Mouse (Mus musculus) neural tube, embryonic 12.5 days (tissue): ENCODE data around the gene Gm10100. TPM values are rescaled to one million over a fixed set of nuclear protein-coding genes. Genes with fewer than 3 reads are reported as not detected.
"Not testable (repeated sequence)": the region's sequence is repeated elsewhere in the genome, so short reads cannot be mapped to it uniquely, and the experiment has no call there.

ENCODE experiments used
- ATAC-seq: fragments of 200-750 bp; cut with Nextera tagmentation; 2 replicates; pipeline ENCODE4 v1.8.0; 2017; ENCODE audit warnings: low read depth, mild to moderate bottlenecking, moderate TSS enrichment, moderate library complexity; ENCODE audit not compliant: low FRiP score
- H3K27ac ChIP-seq: fragments of 300-500 bp; sonication (generic); 2 replicates; pipeline ENCODE4 v1.5.1; 2016
- H3K27me3 ChIP-seq: fragments of 300-500 bp; sonication (generic); replicated peaks from 2 replicates; pipeline ENCODE4 v1.6.1; 2016; ENCODE audit warnings: mild to moderate bottlenecking
- H3K36me3 ChIP-seq: fragments of 300-500 bp; sonication (generic); 2 replicates; pipeline ENCODE4 v1.6.1; 2016; ENCODE audit warnings: mild to moderate bottlenecking
- H3K4me1 ChIP-seq: fragments of 300-500 bp; sonication (generic); 2 replicates; pipeline ENCODE4 v1.6.1; 2016
- H3K4me2 ChIP-seq: fragments of 300-500 bp; sonication (generic); replicated peaks from 2 replicates; pipeline ENCODE4 v1.6.1; 2016; ENCODE audit warnings: mild to moderate bottlenecking
- H3K4me3 ChIP-seq: fragments of 300-500 bp; sonication (generic); 2 replicates; pipeline ENCODE4 v1.5.1; 2016
- H3K9ac ChIP-seq: fragments of 300-500 bp; sonication (generic); 2 replicates; pipeline ENCODE4 v1.6.1; 2016; ENCODE audit warnings: mild to moderate bottlenecking
- H3K9me3 ChIP-seq: fragments of 300-500 bp; sonication (generic); 2 replicates; pipeline ENCODE4 v1.6.1; 2016; ENCODE audit warnings: mild to moderate bottlenecking
- WGBS: fragments of 180-500 bp; shearing (Covaris S2); methylation state at CpG from one replicate; pipeline ENCODE4 v1.1.7; 2016; 5-methylcytosine and 5-hydroxymethylcytosine counted together
- polyA plus RNA-seq: library from polyadenylated mRNA; unstranded; fragments of >200 nt; fragmentation: Nextera tagmentation; extraction: Ambion mirVana; gene quantifications from 2 replicates; pipeline ENCODE4 v1.2.1, GENCODE M21; 2016

Gm10100 gene
- polyA plus RNA-seq, 1 experiment from 2014 or later = not detected

DNA sequence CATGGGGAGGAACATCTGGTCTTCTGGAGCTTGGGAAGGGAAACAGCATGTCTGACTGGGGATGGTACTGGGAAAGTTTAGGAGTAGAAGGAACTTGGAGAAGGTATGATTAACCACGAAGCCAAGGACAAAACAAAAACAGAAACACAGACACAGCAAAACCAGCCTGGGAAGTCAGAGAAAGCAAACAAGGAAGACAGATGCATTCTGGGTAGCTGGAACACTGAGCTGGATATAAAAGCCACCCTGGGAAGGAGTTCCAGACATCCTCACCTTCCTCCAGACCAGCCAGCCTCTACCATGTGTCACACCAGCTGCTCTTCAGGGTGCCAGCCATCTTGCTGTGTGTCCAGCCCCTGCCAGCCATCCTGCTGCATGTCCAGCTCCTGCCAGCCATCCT is 10.8 kb upstream of the Gm10100 start, which contains the start of gene Gm10142:
Gm10142 (plus strand) TSS at position 301 of the 400 bp plus-strand sequence.
- WGBS = 88% methylated on average over 1 of the region's 1 CpGs
- Histone ChIP-seq H3K27ac (no peak within 1 kb of the TSS), H3K36me3 (no peaks in the 10 kb centered on the region), H3K4me3 (no peak within 1 kb of the TSS), H3K4me1 (no peaks in the 10 kb centered on the region), H3K9me3 (no peaks in the 10 kb centered on the region), H3K4me2 (no peak within 1 kb of the TSS), H3K9ac (no peak within 1 kb of the TSS), H3K27me3 (no peaks in the 10 kb centered on the region)
- no peak for ATAC-seq

DNA sequence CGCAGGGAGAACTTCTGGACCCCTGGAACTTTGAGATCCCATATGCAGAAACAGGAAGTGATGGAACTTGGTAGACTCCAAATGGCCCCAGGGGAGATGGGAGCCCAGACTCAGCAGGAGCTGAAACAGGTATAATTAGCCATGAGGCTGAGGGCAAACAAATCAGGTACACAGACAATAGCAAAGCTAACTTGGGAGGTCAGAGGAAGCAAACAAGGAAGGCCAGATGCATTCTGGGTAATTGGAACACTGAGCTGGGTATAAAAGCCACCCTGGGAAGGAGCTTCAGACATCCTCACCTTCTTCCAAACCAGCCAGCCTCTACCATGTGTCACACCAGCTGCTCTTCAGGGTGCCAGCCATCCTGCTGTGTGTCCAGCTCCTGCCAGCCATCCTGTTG is 6.0 kb upstream of the Gm10100 start, which contains the start of gene Krtap12-1:
Krtap12-1 (plus strand) TSS at position 301 of the 400 bp plus-strand sequence.
- not testable (repeated sequence) for H3K27ac ChIP-seq

DNA sequence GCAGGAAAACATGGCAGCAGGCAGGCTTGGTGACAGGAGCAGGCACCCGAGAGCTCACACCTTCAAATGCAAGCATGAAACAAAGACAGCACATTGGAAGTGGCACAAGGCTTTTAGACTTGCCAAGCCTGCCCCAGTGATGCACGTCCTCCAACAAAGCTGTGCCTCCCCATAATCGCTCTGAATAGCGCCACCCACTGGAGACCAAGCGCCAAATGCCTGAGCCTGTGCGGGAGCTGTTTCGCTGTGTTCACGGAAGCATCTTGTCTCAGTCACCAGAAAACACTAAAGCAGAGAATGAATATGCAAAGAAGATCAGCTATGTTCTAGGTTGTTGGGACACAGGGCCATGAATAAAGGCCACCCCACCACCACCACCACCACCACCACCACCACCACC is 1.4 kb upstream of the Gm10100 start:
- Histone ChIP-seq H3K27me3 (no peaks in the 10 kb centered on the region), H3K4me1 (no peaks in the 10 kb centered on the region), H3K36me3 (no peaks in the 10 kb centered on the region), H3K4me2 (no peak overlapping the region), H3K9ac (no peak overlapping the region), H3K9me3 (no peaks in the 10 kb centered on the region), H3K4me3 (no peak overlapping the region), H3K27ac (no peak overlapping the region)
- ATAC-seq = no peak
- 75% methylated on average over 8 of the region's 8 CpGs for WGBS

More for the DNA sequence above, 6.0 kb upstream of the Gm10100 start, which contains the start of gene Krtap12-1:
- not testable (repeated sequence) for H3K9me3 ChIP-seq, H3K4me1 ChIP-seq, ATAC-seq, H3K9ac ChIP-seq, H3K4me2 ChIP-seq, H3K27me3 ChIP-seq, H3K36me3 ChIP-seq, H3K4me3 ChIP-seq
- WGBS = 86% methylated on average over 1 of the region's 1 CpGs

DNA sequence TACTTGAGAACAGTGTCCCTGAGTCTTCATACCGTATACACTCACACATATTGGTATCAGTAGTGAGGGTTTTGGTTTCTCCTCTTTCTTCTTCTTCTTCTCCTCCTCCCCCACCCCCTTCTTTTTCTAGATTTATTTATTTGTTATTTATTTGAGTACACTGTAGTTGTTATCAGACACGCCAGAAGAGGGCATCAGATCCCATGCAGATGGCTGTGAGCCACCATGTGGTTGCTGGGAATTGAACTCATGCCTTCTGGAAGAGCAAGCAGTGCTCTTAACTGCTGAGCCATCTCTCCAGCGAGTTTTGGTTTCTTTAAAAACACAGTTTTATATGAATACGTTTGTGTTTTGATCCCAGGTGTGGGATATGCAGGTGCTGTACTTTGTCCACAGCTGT is 2.0 kb downstream of the Gm10100 start:
- Histone ChIP-seq H3K9ac (no peak overlapping the region), H3K4me2 (no peak overlapping the region), H3K9me3 (no peaks in the 10 kb centered on the region), H3K27ac (no peak overlapping the region), H3K36me3 (no peaks in the 10 kb centered on the region), H3K4me3 (no peak overlapping the region), H3K27me3 (no peaks in the 10 kb centered on the region), H3K4me1 (no peaks in the 10 kb centered on the region)
- ATAC-seq = no peak
- WGBS = 69% methylated on average over 4 of the region's 4 CpGs

DNA sequence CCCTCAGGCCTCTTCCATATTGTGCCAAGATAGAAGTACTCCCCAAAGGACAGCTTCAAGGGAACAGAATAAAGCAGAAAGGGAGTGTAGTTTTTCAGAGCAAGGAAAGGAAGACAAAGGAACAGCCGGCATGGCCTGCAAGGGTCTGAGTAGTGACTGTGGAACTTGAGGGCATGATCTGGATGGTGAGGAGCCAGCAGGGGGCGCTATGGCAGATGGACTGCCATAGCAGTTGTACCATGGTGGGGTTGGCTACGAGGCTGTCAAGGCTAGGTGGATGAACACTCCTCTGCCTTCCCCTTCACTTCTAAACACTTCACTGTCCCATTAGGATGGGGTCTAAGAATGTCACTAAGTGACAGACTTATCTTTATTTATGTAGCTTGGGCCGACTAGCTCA is 3.0 kb downstream of the Gm10100 start:
- no peak overlapping the region for H3K4me2 ChIP-seq
- H3K9ac ChIP-seq = no peak overlapping the region
- no peaks in the 10 kb centered on the region for H3K4me1 ChIP-seq
- no peaks in the 10 kb centered on the region for H3K27me3 ChIP-seq
- WGBS = 52% methylated on average over 4 of the region's 4 CpGs
- no peaks in the 10 kb centered on the region for H3K36me3 ChIP-seq
- H3K9me3 ChIP-seq = no peaks in the 10 kb centered on the region
- H3K27ac ChIP-seq = no peak overlapping the region
- no peak overlapping the region for H3K4me3 ChIP-seq
- ATAC-seq = no peak

DNA sequence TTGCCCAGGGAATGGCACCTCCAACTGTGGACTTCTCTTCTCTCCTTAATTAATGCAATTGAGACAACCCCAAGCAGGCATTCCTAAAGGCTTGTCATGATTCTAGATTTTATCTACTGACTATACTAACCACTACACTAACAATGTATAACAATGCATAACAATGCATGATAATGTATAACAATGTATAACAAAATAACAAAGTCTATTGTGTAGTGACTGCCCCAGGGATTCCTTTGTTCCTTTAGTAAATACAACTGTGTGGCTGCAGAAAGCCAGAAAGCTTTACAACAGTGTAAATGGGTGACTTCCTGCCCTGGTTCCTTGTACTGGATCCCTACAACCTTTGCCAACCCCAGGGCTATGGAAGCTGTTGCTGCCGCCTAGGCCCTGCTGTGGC is 9.6 kb downstream of the Gm10100 start:
- Histone ChIP-seq H3K9ac (no peak overlapping the region), H3K27ac (no peak overlapping the region), H3K4me2 (no peak overlapping the region), H3K4me1 (no peaks in the 10 kb centered on the region), H3K36me3 (no peaks in the 10 kb centered on the region), H3K4me3 (no peak overlapping the region), H3K27me3 (no peaks in the 10 kb centered on the region), H3K9me3 (peaks cover 6% of the 10 kb centered on the region; the same call in 1 of the 2 replicates)
- 79% methylated on average over 1 of the region's 1 CpGs for WGBS
- ATAC-seq = no peak

DNA sequence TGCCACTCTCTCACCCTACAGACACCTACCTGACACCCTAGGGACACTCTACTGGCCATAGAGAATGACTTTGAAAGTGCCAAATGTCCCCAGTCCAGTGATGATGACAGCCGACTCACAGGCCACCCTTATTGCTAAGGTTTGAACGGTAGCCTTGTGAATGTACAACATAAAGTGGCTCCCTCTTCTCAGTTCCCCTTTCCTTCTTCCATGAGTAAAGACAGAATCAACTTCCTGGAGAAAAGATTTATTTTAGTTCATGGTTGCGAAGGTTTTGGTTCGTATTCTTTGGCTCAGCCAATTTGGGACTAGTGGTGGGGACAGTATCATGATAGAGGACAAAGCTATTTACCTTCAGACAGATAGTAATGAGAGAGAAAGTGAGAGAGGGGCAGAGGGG is 12.6 kb downstream of the Gm10100 start:
- Histone ChIP-seq H3K36me3 (no peaks in the 10 kb centered on the region), H3K9ac (no peak overlapping the region), H3K4me3 (no peak overlapping the region), H3K4me2 (no peak overlapping the region), H3K27ac (no peak overlapping the region), H3K4me1 (no peaks in the 10 kb centered on the region), H3K27me3 (no peaks in the 10 kb centered on the region), H3K9me3 (peaks cover 6% of the 10 kb centered on the region; the same call in 1 of the 2 replicates)
- 90% methylated on average over 4 of the region's 4 CpGs for WGBS
- ATAC-seq = no peak

DNA sequence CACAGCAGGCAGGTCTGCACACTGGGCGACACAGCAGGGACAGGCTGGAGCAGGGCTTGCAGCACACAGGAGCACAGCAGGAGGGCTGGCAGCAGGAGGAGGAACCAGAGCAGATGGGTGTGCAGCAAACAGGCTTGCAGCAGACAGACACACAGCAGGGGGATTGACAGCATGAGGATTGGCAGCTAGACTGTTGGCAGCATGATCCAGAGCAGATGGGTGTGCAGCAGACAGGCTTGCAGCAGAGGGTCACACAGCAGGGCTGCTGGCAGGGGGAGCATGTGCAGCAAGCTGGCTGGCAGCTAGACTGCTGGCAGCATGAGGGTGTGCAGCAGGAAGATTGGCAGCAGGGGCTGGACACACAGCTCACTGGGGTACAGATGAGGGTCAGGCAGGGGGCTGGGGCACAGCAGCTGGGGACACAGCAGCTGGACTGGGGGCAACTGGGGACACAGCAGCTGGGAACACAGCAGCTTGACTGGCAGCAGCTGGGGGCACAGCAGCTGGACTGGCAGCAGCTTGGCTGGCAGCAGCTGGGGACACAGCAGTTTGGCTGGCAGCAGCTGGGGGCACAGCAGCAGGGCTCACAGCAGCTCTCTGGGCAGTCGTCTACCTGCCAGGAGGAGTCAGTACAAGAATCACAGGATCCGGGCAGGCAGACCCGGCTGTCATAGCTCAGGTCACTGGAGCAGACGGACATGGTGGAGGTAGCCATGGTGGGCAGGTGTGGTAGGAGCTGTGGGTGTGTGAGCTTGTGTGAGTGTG is 15.8 kb downstream of the Gm10100 start, which contains the start of gene Gm18596:
Gm18596 (minus strand) TSS at position 715 of the 765 bp plus-strand sequence.
- ATAC-seq, H3K4me2 ChIP-seq, H3K27ac ChIP-seq, H3K36me3 ChIP-seq, H3K27me3 ChIP-seq, H3K4me1 ChIP-seq, H3K9me3 ChIP-seq, H3K4me3 ChIP-seq, H3K9ac ChIP-seq: not testable (repeated sequence)
- 59% methylated on average over 5 of the region's 5 CpGs for WGBS

DNA sequence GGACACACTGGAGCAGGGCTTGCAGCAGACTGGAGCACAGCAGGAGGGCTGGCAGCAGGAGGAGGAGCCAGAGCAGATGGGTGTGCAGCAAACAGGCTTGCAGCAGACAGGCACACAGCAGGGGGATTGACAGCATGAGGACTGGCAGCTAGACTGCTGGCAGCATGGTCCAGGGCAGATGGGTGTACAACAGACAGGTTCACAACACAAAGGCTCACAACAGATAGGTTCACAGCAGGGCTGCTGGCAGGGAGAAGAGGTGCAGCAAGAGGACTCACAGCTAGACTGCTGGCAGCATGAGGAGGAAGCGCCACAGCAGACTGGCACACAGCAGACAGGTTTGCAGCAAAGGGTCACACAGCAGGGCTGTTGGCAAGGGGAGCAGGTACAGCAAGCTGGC is 24.4 kb downstream of the Gm10100 start:
- ATAC-seq, H3K4me1 ChIP-seq: not testable (repeated sequence)

DNA sequence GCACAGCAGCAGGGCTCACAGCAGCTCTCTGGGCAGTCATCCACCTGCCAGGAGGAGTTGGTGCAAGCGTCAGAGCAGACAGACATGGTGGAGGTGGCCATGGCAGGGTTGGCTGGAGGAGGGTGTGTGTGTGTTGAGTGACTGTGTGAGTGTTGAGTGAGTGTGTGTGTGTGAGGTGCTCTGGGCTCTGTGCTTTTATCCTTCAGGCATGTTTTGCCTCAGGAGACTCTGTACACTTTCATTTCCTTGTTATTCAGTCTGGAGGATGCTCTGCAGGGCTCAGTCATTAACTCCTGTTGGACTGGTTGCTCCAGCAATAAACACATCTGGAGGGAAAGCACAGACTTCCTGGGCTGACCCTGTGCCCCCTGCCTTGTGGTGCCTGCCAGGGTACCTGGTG is 25.0 kb downstream of the Gm10100 start, which contains the start of gene Gm9736:
Gm9736 (minus strand) TSS at position 101 of the 400 bp plus-strand sequence.
- H3K9me3 ChIP-seq, H3K27ac ChIP-seq, H3K9ac ChIP-seq, H3K4me2 ChIP-seq, H3K4me1 ChIP-seq, H3K4me3 ChIP-seq, H3K27me3 ChIP-seq, ATAC-seq, H3K36me3 ChIP-seq: not testable (repeated sequence)
- WGBS = 77% methylated on average over 1 of the region's 1 CpGs

More for the DNA sequence above, 24.4 kb downstream of the Gm10100 start:
- H3K4me3 ChIP-seq, H3K9me3 ChIP-seq, H3K27ac ChIP-seq, H3K9ac ChIP-seq, H3K36me3 ChIP-seq, H3K4me2 ChIP-seq, H3K27me3 ChIP-seq: not testable (repeated sequence)
- 93% methylated on average over 1 of the region's 1 CpGs for WGBS

DNA sequence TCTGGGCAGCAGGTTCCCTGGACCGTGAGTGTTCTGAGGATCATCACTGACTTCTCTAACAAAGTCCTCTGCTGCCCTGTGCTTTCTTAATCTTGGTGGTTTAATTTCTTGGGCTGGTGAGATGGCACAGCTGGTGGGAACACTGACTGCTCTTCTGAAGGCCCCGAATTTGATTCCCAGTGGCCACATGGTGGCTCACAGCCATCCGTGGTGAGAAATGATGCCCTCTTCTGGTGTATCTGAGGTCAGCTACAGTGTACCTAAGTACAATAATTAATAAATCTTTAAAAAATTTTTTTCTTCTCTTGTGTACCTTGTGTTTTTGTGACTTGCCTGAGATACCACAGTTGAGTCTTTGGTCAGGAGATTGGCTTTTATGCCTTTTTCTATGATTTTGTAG is 26.0 kb downstream of the Gm10100 start:
- not testable (repeated sequence) for H3K36me3 ChIP-seq, H3K4me2 ChIP-seq, H3K4me3 ChIP-seq, H3K9me3 ChIP-seq, H3K27ac ChIP-seq, H3K27me3 ChIP-seq, H3K4me1 ChIP-seq, ATAC-seq, H3K9ac ChIP-seq
- 70% methylated on average over 3 of the region's 3 CpGs for WGBS

DNA sequence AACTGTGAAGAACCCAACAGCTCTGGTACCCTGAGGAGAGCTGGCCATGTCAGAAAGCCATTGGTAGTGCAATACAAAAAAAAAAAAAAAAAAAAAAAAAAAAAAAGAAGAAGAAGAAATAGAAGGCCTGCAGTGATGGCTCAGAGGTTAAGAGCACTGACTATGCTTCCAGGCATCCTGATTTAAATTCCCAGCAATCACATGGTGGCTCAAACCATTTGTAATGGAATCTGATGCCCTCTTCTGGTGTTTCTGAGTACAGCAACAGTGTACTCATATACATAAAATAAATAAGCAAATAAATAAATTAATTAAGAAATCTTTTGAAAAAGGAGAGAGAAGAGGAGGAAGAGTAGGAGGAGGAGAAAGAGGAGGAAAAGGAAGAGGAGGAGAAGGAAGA is 27.2 kb downstream of the Gm10100 start:
- H3K4me3 ChIP-seq = no peak overlapping the region
- H3K36me3 ChIP-seq = no peaks in the 10 kb centered on the region

DNA sequence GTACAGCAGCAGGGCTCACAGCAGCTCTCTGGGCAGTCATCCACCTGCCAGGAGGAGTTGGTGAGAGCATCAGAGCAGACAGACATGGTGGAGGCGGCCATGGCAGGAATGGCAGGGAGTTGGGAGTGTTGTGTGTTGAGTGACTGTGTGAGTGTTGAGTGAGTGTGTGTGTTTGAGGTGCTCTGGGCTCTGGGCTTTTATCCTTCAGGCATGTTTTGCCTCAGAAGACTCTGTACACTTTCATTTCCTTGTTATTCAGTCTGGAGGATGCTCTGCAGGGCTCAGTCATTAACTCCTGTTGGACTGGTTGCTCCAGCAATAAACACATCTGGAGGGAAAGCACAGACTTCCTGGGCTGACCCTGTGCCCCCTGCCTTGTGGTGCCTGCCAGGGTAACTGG is 33.3 kb downstream of the Gm10100 start, which contains the start of gene Gm3233:
Gm3233 (minus strand) TSS at position 101 of the 400 bp plus-strand sequence.
- not testable (repeated sequence) for ATAC-seq, H3K27ac ChIP-seq, H3K27me3 ChIP-seq, H3K4me2 ChIP-seq, H3K9me3 ChIP-seq, H3K9ac ChIP-seq, H3K36me3 ChIP-seq, H3K4me3 ChIP-seq, H3K4me1 ChIP-seq
- WGBS = 40% methylated on average over 1 of the region's 1 CpGs

More for the DNA sequence above, 27.2 kb downstream of the Gm10100 start:
- Histone ChIP-seq H3K9me3 (no peaks in the 10 kb centered on the region), H3K27ac (no peak overlapping the region), H3K4me2 (no peak overlapping the region), H3K27me3 (no peaks in the 10 kb centered on the region), H3K9ac (no peak overlapping the region), H3K4me1 (peaks cover 7% of the 10 kb centered on the region; the same call in 1 of the 2 replicates)
- ATAC-seq = no peak
